24 mouse cellular contexts compared by ENCODE assay signal in genomic region chr6:14025898-14026297, GRCm38 (mm10).
A peak's percentile ranks its signal among the peaks of the same experiment; 100 is the strongest.
DNase-seq lines count a peak whose midpoint lies in the region; ATAC-seq lines count a peak whose summit lies in the region.
"Had no signal": no experiment of that assay in that cellular context is flagged by ENCODE, and none has a peak within 500 bp of the region (broad histone marks: within the 10 kb centered on the region; RNA-seq: fewer than 3 reads in every experiment).

No protein-coding gene starts in this region.

- ATAC-seq in common myeloid progenitor, adult 5-6 weeks (replicated peaks; ENCODE audit: low read depth, poor library complexity, severe bottlenecking) = peak; percentile 63
- peak; percentile 48 to 53 for ATAC-seq in hematopoietic stem cell, adult 5-6 weeks (replicated peaks in 1 of 2; ENCODE audit: insufficient read depth in 1 of 2, low FRiP score in 2 of 2, low TSS enrichment in 1 of 2, low read depth in 1 of 2, poor library complexity in 2 of 2, severe bottlenecking in 2 of 2)
- ATAC-seq in megakaryocyte-erythroid progenitor cell, adult 5-6 weeks (replicated peaks; ENCODE audit: low FRiP score, low TSS enrichment, poor library complexity, severe bottlenecking) = 0 out of 2 replicates have a peak, but pooled peaks have one; percentile 47
- no peak for ATAC-seq in kidney, embryonic 15.5 days (replicated peaks; ENCODE audit: low FRiP score)
- ATAC-seq: activated CD4-positive, CD25-positive, alpha-beta regulatory T cell, adult 4 months; forebrain, embryonic 14.5 days; forebrain, embryonic 16.5 days; Patski had no signal

- no peak overlapping the region for H3K4me3 ChIP-seq in limb, embryonic 10.5 days
- H3K4me3 ChIP-seq in kidney, embryonic 15.5 days (replicated peaks) = no peak overlapping the region
- H3K4me3 ChIP-seq: embryonic facial prominence, embryonic 13.5 days; embryonic facial prominence, embryonic 15.5 days; erythroblast, embryonic 14.5 days; forebrain, embryonic 12.5 days had no signal

- no peaks in the 10 kb centered on the region for H3K36me3 ChIP-seq in limb, embryonic 10.5 days
- no peaks in the 10 kb centered on the region for H3K36me3 ChIP-seq in kidney, embryonic 15.5 days
- H3K36me3 ChIP-seq: embryonic facial prominence, embryonic 13.5 days; embryonic facial prominence, embryonic 15.5 days; forebrain, embryonic 12.5 days had no signal

- no peak overlapping the region for H3K9ac ChIP-seq in kidney, embryonic 15.5 days
- H3K9ac ChIP-seq: embryonic facial prominence, embryonic 13.5 days; embryonic facial prominence, embryonic 15.5 days; forebrain, embryonic 12.5 days had no signal

- no peaks in the 10 kb centered on the region for H3K4me1 ChIP-seq in limb, embryonic 10.5 days
- H3K4me1 ChIP-seq in kidney, embryonic 15.5 days = no peaks in the 10 kb centered on the region
- H3K4me1 ChIP-seq: embryonic facial prominence, embryonic 13.5 days; embryonic facial prominence, embryonic 15.5 days; forebrain, embryonic 12.5 days had no signal

- 89% methylated on average over 2 of the region's 2 CpGs for WGBS in limb, embryonic 10.5 days
- 66% methylated on average over 2 of the region's 2 CpGs for WGBS in kidney, embryonic 15.5 days

- H3K27ac ChIP-seq in limb, embryonic 10.5 days = no peak overlapping the region
- no peak overlapping the region for H3K27ac ChIP-seq in kidney, embryonic 15.5 days
- H3K27ac ChIP-seq: embryonic facial prominence, embryonic 13.5 days; embryonic facial prominence, embryonic 15.5 days; forebrain, embryonic 12.5 days had no signal

- no peaks in the 10 kb centered on the region for H3K27me3 ChIP-seq in limb, embryonic 10.5 days (ENCODE audit: low read depth, poor library complexity, severe bottlenecking)
- no peaks in the 10 kb centered on the region for H3K27me3 ChIP-seq in kidney, embryonic 15.5 days
- H3K27me3 ChIP-seq: embryonic facial prominence, embryonic 13.5 days; embryonic facial prominence, embryonic 15.5 days; forebrain, embryonic 12.5 days; Patski had no signal

- peak; percentile 29 for DNase-seq in 416B (ENCODE audit: low read depth)
- no peak for DNase-seq in limb, embryonic 10.5 days (ENCODE audit: low spot score)
- no peak for DNase-seq in lung, postnatal 4 days
- DNase-seq: adrenal gland, adult 8-10 months; adrenal gland, postnatal 14 days; adrenal gland, postnatal 36 days; cerebellum, adult 11-12 months; cerebellum, adult 2 months; cerebellum, adult 9-10 months; cerebellum, postnatal 10 days; cerebellum, postnatal 25 days; embryo, embryonic 11 days had no signal

- H3K9me3 ChIP-seq in limb, embryonic 10.5 days (replicated peaks) = no peaks in the 10 kb centered on the region
- no peaks in the 10 kb centered on the region for H3K9me3 ChIP-seq in kidney, embryonic 15.5 days (replicated peaks)
- H3K9me3 ChIP-seq: embryonic facial prominence, embryonic 13.5 days; embryonic facial prominence, embryonic 15.5 days; forebrain, embryonic 12.5 days had no signal

- no peak overlapping the region for H3K4me2 ChIP-seq in kidney, embryonic 15.5 days
- H3K4me2 ChIP-seq: embryonic facial prominence, embryonic 13.5 days; embryonic facial prominence, embryonic 15.5 days; forebrain, embryonic 12.5 days had no signal
